Mouse (Mus musculus): ENCODE results near the gene Mttp.

Mttp gene

GRCm38 (mm10) chr3:138134528-138134927, 10.2 kb downstream of the Mttp start:
- no peak for DNase-seq (ENCODE audit: low read depth, low spot score)

GRCm38 (mm10) chr3:138133916-138134315, 10.9 kb downstream of the Mttp start:
- no peak for DNase-seq (ENCODE audit: low read depth, low spot score)

GRCm38 (mm10) chr3:138133463-138133862, 11.3 kb downstream of the Mttp start:
- no peak for DNase-seq (ENCODE audit: low read depth, low spot score)

GRCm38 (mm10) chr3:138131168-138131567, 13.6 kb downstream of the Mttp start:
- no peak for DNase-seq (ENCODE audit: low read depth, low spot score)

GRCm38 (mm10) chr3:138130692-138131091, 14.1 kb downstream of the Mttp start:
- DNase-seq (ENCODE audit: low read depth, low spot score) = no peak

GRCm38 (mm10) chr3:138129110-138129509, 15.7 kb downstream of the Mttp start:
- DNase-seq (ENCODE audit: low read depth, low spot score) = no peak

GRCm38 (mm10) chr3:138123842-138124241, 20.9 kb downstream of the Mttp start:
- DNase-seq (ENCODE audit: low read depth, low spot score) = peak; percentile 51

GRCm38 (mm10) chr3:138121461-138121860, 23.3 kb downstream of the Mttp start:
- no peak for DNase-seq (ENCODE audit: low read depth, low spot score)

- DNase-seq (ENCODE audit: low read depth, low spot score) = peak; percentile 57
Measured at GRCm38 (mm10) chr3:138119444-138120105, 25.2 kb downstream of the Mttp start.

GRCm38 (mm10) chr3:138118831-138119230, 25.9 kb downstream of the Mttp start:
- DNase-seq (ENCODE audit: low read depth, low spot score) = peak; percentile 41

GRCm38 (mm10) chr3:138118392-138118791, 26.4 kb downstream of the Mttp start:
- DNase-seq (ENCODE audit: low read depth, low spot score) = no peak

GRCm38 (mm10) chr3:138116871-138117270, 27.9 kb downstream of the Mttp start:
- DNase-seq (ENCODE audit: low read depth, low spot score) = peak; percentile 34

GRCm38 (mm10) chr3:138114106-138114505, 30.7 kb downstream of the Mttp start:
- no peak for DNase-seq (ENCODE audit: low read depth, low spot score)

- DNase-seq (ENCODE audit: low read depth, low spot score) = no peak
Measured at GRCm38 (mm10) chr3:138110910-138111782, 33.6 kb downstream of the Mttp start.

GRCm38 (mm10) chr3:138106887-138107286, 37.9 kb downstream of the Mttp start:
- DNase-seq (ENCODE audit: low read depth, low spot score) = no peak

- no peak for DNase-seq (ENCODE audit: low read depth, low spot score)
Measured at GRCm38 (mm10) chr3:138105056-138105455, 39.7 kb downstream of the Mttp start.

GRCm38 (mm10) chr3:138103690-138104089, 41.1 kb downstream of the Mttp start:
- no peak for DNase-seq (ENCODE audit: low read depth, low spot score)

GRCm38 (mm10) chr3:138101936-138102335, 42.8 kb downstream of the Mttp start:
- no peak for DNase-seq (ENCODE audit: low read depth, low spot score)

GRCm38 (mm10) chr3:138097718-138098117, 47.0 kb downstream of the Mttp start:
- DNase-seq (ENCODE audit: low read depth, low spot score) = peak; percentile 26

GRCm38 (mm10) chr3:138096263-138097028, 48.3 kb downstream of the Mttp start:
- DNase-seq (ENCODE audit: low read depth, low spot score) = no peak

GRCm38 (mm10) chr3:138095718-138096117, 49.0 kb downstream of the Mttp start:
- DNase-seq (ENCODE audit: low read depth, low spot score) = no peak

- no peak for DNase-seq (ENCODE audit: low read depth, low spot score)
Measured at GRCm38 (mm10) chr3:138095301-138095700, 49.5 kb downstream of the Mttp start.
